Mouse (Mus musculus) granulocyte monocyte progenitor cell, adult 5-6 weeks (primary cell): ENCODE results near the gene Spic. TPM values are rescaled to one million over a fixed set of nuclear protein-coding genes. Genes with fewer than 3 reads are reported as not detected.
"Not testable (repeated sequence)": the region's sequence is repeated elsewhere in the genome, so short reads cannot be mapped to it uniquely, and the experiment has no call there.

Source experiments
- ATAC-seq: replicated peaks from 2 replicates; pipeline ENCODE4 v1.8.0; 2016; ENCODE audit warnings: mild to moderate bottlenecking, moderate TSS enrichment, inconsistent platforms; ENCODE audit not compliant: poor library complexity, severe bottlenecking
- total RNA-seq, 2 experiments: library from RNA; stranded (forward) in 1 of 2; stranded (reverse) in 1 of 2; fragments of 200-712, 200-1000 nt in 1 of 2; fragments of >200 nt in 1 of 2; fragmentation: Nextera tagmentation in 1 of 2; gene quantifications; 2 replicates each; pipeline ENCODE4 v1.2.3; 2014 to 2017

Spic gene
- total RNA-seq, 2 experiments from 2014 or later = 1.9 TPM; not detected in 1

DNA sequence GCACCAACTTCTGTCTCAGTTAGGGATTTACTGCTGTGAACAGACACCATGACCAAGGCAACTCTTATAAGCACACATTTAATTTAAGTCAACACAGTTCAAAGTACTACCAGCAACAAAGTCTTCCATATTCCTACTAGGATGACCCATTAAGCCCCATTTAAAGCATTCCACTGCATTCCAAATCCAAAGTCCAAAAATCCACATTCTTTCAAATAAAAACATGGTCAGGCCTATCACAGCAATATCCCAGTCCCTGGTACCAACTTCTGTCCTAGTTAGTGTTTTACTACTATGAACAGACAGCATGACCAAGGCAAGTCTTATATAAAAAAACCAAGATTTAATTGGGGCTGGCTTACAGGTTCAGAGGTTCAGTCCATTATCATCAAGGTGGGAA is 21.0 kb downstream of the Spic start:
- not testable (repeated sequence) for ATAC-seq

DNA sequence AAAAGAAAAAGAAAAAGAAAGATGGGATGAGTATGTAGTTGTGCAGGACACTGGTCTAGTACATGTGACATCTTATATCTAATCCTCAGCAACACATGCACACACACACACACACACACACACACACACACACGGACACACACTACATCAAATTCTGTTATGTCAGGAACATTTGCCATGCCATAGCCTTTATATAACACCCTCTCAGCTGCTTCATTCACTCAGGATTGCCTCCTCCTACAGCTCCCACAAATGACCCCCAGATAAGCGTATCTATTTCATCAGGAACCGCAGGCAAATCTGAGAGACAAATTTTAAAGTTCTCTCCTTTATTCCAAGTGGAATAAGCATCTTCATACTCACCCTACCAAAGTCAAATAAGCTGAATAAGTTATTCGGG is 25.9 kb downstream of the Spic start:
- ATAC-seq = no peak

DNA sequence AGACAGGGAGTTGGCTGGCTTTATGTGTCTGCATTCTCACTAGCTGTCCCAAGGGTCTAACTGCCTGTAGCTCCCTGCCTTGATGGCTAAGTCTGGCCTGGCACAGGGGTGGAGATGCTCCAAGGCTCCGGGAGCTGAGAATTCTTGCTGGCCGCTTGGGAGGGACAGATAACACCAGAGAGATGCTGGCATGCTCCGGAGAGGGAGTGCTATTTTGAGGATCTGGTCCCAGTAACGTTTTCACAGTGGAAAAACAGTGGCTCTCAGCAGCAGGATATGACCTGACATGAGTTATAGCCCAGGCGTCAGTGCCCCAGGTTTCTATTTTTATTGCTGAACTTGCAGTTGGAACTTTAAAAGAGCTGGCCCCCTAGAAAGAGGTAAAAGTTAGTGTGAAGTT is 39.4 kb downstream of the Spic start:
- ATAC-seq = no peak

DNA sequence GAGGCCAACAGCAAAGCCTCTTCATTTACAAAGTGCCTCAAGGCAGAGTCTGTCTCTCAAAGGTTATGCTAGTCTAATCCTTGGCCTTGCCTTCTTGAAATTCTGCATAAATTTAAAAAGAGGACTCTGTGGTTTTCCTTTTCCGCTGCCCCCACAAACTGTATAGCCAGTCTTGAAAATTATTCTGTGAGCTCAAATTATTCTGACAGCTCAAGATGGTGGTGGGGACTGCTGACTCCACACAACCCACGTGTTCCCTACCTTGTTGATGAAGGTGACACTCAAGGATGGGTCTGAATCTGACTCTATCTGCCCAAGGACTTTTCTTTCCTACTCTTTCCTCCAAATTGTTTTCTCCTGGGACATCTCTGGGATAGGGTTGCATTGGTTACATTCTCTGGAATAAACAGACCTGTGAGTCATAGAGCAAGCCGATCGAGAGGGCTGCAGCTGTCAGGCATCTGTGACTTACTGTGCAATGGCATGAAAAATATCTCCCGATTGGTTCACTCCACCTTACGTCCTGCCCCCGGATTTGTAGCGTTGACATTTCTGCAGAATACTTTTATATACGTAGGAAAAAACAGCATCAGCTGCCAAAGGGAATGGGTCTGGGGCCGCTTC is 53.4 kb downstream of the Spic start:
- ATAC-seq = 0 out of 2 replicates have a peak, but pooled peaks have one; percentile 20

DNA sequence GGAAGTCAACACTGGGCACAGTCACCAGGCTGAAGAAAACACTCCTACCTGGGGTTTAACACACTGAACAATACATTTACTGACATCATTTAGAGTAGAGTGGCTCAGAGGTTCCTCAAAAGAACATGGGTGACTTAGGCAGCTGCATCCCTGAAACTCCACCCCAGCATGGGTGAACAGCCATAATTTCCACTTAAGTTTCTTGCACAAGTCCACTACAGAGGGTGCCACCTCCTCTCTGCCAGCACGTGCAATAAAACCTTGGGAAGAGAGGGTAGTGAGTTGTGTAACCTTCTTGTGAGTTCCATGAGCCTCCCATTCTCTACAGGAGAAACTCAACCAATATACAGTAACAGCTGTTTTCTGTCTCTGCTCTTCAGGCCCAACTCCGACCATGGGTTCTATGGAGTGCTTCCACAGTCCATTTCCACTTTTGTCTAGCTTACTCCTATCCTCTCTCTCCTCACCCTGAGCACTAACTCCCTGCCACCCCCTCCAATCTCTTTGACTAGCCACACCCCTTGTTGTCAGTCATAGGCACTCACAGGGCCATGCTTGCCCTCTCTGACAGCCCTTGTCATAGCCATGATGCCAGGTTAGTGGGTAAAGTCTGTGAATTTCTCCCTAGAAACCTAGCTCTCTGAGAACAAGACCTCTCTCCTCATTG is 54.0 kb downstream of the Spic start:
- ATAC-seq = peak; percentile 76

DNA sequence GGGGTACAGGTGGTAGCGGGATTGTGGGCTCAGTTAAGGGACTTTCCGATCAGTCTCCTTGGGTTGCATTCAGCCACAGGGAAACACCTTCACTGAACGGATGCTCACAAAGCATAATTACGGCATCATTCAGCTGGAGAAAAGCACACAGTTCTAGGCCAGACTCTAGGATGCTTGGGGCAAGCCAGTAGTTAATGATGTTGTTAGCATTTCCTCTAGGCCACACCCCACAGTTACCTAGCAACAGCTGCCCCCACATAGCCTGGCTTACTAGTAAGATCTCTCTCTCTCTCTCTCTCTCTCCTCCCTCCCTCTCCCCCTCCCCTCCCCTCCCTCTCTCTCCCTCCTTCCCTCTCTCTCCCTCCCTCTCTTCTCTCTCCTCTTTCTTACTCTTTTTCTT is 57.8 kb downstream of the Spic start:
- no peak for ATAC-seq

DNA sequence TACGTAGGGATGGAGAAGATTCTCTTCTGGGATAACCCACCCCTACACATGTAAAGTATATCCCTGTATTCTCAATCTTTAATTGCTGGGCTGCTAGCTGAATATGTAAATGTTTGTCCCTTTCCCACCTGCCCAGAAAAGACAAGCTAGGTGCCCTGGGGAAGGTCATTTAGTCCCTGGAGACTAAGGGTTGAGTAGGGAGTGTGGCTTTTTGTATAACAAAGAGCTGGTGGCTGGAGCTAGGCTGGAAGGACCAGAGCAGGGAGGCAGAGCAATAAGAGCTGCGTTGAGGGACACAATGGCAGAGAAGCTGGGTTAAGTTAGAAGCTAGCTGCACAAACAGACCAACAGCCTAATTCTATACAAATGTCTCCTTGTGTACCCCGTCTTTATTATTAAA is 58.6 kb downstream of the Spic start:
- no peak for ATAC-seq

Other genes with a start within 250 kb of the Spic start
- gene Sycp3, start 225.4 kb downstream of the Spic start, total RNA-seq (2014; fragmentation: Nextera tagmentation) = not detected in 2 replicates
- gene Sycp3, start 225.4 kb downstream of the Spic start, total RNA-seq (2017) = 0.30 TPM in 1 of 2 replicates, not detected in the other
- gene Chpt1, start 180.9 kb downstream of the Spic start, total RNA-seq (2014; fragmentation: Nextera tagmentation) = 13.3 and 30.8 TPM in 2 replicates
- 23.8 and 31.7 TPM in 2 replicates for gene Chpt1, start 180.9 kb downstream of the Spic start, total RNA-seq (2017)
- gene Mybpc1, start 79.9 kb downstream of the Spic start, total RNA-seq (2014; fragmentation: Nextera tagmentation) = not detected in 2 replicates
- gene Mybpc1, start 79.9 kb downstream of the Spic start, total RNA-seq (2017) = not detected in 2 replicates
- 82.8 and 86.9 TPM in 2 replicates for gene Arl1, start 45.8 kb upstream of the Spic start, total RNA-seq (2014; fragmentation: Nextera tagmentation)
- 105 and 108 TPM in 2 replicates for gene Arl1, start 45.8 kb upstream of the Spic start, total RNA-seq (2017)
- 48.1 and 63.5 TPM in 2 replicates for gene Utp20, start 141.8 kb upstream of the Spic start, total RNA-seq (2014; fragmentation: Nextera tagmentation)
- 38.1 and 52.6 TPM in 2 replicates for gene Utp20, start 141.8 kb upstream of the Spic start, total RNA-seq (2017)
- gene Slc5a8, start 201.0 kb upstream of the Spic start, total RNA-seq (2014; fragmentation: Nextera tagmentation) = not detected in 2 replicates
- gene Slc5a8, start 201.0 kb upstream of the Spic start, total RNA-seq (2017) = not detected in 2 replicates